Mouse (Mus musculus) left cerebral cortex, postnatal 10 days (tissue): Measurements from ENCODE around the gene Fam107a. TPM values are rescaled to one million over a fixed set of nuclear protein-coding genes. Genes with fewer than 3 reads are reported as not detected.

ENCODE experiments used
- DNase-seq, 2 experiments: peaks; one replicate each; pipeline ENCODE4 v3.0.0; 2021 to 2022; ENCODE audit warnings: low spot score in 2 of 2, mixed read lengths in 1 of 2; ENCODE audit errors: extremely low spot score in 1 of 2
- intact Hi-C: fragments of 180-260 bp; cut with DNase I; formaldehyde crosslinking; loops from one replicate; pipeline ENCODE4 v1.15.1; 2025
- total RNA-seq, 2 experiments: library from RNA; stranded (reverse); gene quantifications; 2 replicates each; pipeline ENCODE4 v1.2.3; 2021

Fam107a gene
- total RNA-seq, 2 experiments from 2014 or later, result 27.7 to 82.3 TPM

DNA sequence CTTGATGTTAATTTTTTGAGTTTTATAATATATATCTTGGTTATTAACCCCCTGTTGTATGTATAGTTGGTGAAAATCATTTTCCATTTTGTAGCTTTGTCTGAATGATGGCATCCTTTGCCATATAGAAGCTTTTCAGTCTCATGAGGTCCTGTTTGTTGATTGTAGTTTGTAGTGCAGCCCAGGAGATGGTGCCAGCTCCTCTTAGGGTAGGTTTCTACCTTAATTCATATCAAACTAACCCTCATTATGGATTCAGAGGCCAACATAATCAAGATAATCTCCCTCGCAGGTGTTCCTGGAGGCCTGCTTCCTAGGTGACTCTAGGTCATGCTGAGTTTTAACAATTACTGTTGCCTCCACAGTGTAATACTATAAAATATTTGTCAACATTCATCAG, 55.6 kb downstream of the Fam107a start:
- intact Hi-C loops, result loop anchor here (5.0 kb wide), 2 partner anchors 35 to 85 kb away; no protein-coding TSS in a partner anchor
- no peak for DNase-seq

DNA sequence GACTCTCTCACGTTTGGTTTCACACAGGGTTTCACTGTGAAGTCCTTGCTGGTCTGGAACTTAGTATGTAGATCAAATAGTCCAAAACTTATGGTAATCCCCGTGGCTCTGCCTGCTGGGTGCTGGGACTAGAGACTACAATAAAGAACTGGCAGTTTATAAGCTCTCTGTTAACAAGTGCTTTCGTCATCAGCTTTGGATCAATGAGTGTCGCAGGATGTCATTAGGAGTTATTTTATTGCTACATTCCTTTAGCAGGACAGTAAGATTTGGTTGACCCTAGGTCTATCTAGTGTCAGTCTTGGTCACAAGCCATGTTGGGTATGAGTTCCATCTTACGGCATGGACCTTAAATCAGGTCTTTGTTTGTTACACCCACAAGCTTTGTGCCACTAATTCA, 57.6 kb downstream of the Fam107a start:
- no peak for DNase-seq
- intact Hi-C loops, result loop anchor here (5.0 kb wide), 2 partner anchors 37 to 87 kb away; no protein-coding TSS in a partner anchor

DNA sequence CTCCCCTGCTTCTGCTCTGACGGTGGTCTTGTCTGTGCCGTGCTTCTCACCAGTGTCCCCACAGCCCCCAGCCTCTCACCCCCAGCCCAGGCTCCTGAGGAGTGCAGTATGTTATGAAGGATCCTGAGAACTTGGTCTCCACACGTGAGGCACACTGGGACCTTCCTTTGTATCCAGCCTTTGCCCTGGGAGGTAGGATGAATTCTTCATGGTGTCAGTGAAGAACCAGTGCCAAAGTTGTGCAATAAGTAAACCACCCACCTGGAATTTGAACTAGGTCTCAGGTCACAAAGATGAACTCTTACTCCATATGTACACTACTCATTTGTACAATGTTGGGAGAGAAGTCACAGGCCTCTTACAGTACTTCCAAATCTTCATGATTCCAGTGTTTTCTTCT, 58.7 kb downstream of the Fam107a start, which contains the start of gene Acox2:
TSS of gene Acox2 (minus strand) at position 188 of the 400 bp plus-strand sequence.
- DNase-seq, result no peak
- intact Hi-C loops, result no loop called here

DNA sequence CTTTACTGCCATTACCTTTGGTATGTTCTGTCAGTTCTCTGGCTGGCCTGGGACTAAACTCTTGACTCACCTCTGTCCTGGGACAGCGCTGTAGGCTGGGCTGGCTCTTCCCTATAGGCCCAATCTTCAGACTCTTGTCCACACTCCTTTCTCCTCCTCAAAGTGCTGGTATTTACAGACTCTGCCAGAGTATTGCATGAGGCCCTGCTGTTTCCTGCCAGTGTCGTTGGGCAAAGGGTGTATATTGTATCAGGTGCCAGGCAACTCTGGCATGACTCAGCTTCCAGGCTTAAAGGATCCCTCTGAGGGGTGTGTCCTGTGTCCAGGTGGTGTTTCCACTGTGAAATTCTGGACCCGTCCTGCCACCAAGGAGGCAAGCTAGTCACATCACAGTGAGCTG, 59.1 kb downstream of the Fam107a start:
- intact Hi-C loops, result no loop called here
- DNase-seq, result no peak

DNA sequence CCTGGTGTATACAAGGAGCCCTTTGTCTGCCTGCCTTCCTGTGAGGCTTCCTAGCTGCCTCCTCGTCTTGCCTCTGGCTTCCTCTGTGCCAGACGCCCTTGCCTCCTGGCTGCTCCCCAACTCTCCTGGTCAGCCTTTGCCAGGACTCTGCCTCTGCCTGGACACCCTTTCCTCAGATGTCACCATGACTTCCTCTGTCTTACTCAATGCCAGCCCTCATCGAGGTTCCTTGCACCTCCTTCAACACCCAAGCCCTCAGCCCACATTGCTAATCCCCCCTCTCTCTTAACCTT, 59.5 kb downstream of the Fam107a start:
- intact Hi-C loops, result no loop called here
- peak in 1 of 2 experiments; percentile 39 for DNase-seq

DNA sequence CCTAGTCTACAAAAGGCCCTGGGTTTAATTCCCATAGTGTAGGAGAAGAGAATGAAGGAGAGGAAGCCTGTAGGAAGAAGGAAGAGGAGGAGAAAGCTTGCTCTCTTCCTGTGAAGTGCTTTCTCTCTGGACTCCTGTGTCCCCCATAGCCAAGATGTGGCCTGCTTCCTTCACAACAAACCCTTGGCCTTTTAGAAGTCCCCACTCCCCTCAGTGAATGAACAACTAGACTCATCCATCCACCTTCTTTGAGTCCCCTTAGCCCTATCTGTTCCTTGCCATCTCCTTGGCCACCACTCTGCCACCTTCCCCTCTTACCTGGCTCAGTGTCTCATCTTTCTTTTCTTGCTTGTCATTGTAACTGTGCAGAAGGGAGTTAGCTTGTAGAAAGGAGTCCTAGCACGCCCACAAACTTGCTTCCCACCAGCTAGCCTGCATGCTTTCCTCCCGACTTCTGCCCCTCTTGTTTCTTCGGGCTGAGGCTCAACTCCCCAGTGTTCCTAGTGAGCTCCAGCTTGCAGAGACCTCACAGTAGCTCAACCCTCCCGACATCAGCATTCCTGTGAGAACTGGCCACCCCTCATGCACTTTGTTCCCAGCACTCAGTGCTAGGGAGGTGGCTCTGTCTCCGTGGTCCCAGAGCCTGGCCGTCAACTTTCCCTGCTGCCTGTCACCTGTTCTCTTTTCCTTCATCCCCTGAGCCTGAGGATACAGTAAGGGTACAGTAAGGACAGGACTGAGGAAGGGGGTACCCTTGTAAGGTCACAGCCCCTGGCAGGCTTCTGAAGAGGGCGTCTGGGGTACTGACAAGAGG, 60.1 kb downstream of the Fam107a start:
- intact Hi-C loops, result no loop called here
- no peak for DNase-seq

DNA sequence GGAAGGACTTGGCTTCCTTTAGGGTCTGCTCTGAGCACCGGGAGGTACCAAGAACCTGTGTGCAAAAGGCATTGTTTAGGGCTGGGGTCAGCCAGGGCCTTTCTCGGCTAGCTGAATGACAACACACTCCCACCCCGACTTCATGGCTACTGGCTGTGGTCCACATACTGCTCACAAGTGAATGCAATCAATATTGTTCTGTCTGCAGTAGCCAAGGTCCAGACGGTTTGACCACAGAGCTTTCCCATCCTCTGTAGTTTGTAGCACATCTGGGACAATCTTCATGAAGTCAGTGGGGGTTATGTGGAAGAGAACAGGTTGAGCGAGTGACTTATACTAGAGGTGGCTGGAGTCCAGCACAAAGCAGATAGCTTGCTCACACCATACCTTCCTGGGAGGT, 60.9 kb downstream of the Fam107a start:
- no peak for DNase-seq
- intact Hi-C loops, result no loop called here

DNA sequence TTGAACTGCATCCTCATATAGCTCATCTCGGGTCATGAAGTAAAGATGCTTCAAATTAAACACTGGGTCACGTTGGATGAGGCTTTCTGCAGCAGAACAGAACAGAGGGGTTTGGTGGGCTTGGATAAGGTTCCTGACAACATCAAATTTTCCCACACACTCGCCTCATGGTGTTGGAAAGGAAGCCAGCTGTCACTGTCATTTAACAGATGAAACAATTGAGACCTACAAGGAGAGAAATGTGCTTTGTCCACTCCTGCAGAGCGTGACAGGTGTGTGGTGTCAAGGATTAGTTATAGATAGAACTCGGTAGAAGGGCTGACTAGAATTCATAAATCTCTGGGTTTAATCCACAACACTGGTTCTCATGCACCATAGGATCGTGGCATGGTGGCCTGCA, 61.8 kb downstream of the Fam107a start:
- no peak for DNase-seq

DNA sequence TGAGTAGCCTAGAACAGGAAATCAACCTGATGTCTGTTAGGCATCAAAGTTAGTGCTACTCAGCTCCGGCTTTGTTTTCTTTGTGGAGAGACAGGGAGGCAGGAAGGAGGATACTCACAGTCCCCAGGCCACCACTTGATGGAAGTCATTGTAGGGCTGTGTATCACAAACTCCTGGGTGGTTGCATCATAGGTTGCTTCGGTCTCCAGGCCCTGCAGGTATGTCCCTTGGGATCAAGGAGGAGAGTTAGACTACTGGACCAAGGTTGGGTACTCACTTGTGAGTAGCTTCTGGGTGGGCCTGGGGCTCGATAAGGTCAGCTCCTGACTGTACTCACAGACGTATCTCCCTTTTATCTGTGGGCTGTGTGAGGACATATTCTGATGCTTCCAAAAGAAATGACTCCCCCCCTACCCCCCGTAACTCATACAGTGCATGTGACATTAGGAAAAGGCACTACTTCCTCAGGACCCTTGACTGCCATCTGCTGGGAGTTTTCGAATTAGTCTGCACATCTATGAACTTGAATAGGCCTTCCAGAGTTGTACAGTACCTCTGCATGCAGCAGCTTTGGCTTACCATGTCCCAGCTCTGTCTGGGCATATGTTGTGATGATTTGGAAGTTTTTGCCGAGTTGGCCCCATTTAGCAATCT, 62.6 kb downstream of the Fam107a start:
- peak; percentile 39 to 78 for DNase-seq
- intact Hi-C loops, result no loop called here

More for the DNA sequence above, 61.8 kb downstream of the Fam107a start:
- intact Hi-C loops, result no loop called here

DNA sequence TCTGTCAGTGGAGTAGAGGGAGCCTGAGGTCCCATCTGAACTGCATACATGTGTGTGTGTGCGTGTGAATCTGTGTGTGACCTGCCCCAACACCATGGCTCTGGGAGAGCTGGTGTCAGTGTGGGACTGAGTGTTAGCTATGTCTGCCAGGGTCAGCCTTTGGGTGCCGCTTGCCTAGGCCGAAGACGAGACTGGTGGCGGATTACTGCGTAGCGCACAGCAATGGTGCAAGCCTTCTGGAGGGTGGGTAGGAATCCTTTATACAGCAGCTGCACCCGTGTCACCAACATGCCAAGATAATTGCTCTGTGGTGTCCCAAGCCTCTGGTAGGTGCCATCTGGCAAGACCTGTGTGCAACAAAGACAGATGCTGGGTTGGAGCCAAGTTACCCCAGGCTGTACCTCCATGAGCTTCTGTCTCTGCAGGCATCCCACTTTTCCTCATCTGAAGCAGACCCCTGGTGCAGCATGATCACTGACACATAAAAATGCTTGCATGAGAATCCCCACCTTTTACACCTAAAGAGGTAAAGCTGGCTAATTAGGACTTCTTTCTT, 66.4 kb downstream of the Fam107a start:
- DNase-seq, result no peak
- intact Hi-C loops, result no loop called here

DNA sequence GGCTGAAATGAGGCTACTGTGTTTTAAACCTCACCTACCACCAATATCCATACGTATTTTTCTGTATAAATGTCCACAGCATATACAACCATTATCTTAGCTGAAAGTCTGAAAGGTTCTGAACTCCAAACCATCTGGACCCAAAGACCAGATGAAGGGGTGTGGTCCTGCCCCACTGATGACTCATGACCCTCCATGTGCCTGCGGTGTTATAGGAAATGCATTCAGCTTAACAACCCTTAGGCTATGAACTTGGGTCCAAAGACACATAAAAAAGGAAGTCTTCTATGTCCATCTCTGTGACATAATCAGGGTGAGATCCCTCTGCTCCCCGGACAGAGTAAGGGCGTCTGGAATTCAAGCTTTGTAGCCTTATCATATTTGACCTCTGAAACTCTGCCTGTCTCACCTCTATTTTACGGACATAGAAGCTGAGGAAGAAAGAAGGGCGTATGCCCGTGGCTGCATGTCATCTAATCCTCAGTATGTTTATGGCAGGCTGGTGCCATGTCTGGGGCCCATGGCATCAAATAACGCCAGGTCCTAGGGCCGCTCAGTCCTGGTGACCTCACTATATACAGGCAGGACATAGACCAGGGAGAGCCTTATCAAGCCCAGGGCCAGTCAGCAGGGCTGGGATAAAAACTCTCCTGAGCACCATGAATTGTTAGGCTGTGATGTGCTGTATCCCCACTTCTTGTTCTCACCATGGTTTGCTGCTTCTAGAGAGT, 67.5 kb downstream of the Fam107a start:
- no peak for DNase-seq
- intact Hi-C loops, result no loop called here

DNA sequence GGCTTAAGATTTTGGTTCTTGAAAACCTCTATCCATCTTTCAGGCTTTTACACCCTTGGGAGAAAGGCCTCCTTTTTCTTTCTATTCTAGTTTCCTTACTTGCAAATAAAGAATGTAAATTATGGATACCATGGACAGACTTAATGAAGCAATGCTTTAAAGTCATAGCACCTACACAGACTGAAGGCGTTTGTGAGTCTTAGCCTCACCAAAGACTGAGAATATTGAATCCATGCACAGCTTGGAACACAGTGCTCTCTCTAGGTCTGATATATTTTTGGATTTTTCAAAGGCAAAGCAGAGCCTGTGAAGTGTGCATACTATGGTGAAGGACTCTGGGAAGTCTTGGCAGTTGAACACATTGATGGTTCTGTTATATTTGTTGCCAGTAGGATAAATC, 68.6 kb downstream of the Fam107a start:
- intact Hi-C loops, result no loop called here
- no peak for DNase-seq

DNA sequence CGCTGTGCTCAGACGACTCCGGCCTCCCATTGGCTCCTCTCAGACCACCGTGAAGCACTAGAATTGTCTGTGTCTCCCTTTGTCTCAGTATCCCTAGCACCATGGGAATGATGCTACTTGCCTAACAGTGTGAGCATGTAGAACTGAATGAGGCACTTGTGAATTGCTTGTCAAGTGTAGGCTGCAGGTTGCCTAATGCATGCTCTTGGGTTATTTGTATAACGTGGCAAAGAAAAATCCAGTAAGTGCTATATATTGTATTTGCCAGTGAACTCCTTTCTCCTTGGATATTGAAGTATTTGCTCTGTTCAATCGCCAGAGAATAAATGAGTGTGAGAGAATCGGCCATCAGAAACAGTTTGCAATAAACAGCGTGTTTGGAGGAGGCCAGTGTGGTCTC, 70.9 kb downstream of the Fam107a start:
- intact Hi-C loops, result no loop called here
- DNase-seq, result no peak

Other genes with a start within 250 kb of the Fam107a start
- 10 to 100 TPM; 22.2 to 28.3 TPM for gene Rpp14, start 237.7 kb downstream of the Fam107a start, total RNA-seq
- 10 to 100 TPM; 27.4 to 29.6 TPM for gene Pxk, start 219.8 kb downstream of the Fam107a start, total RNA-seq
- gene Pdhb, start 145.0 kb downstream of the Fam107a start, total RNA-seq, result 100 to 1,000 TPM; 172 to 184 TPM
- gene Kctd6, start 103.9 kb downstream of the Fam107a start, total RNA-seq, result 10 to 100 TPM; 27.9 to 30.0 TPM
- under 1 TPM in 1 of 2 experiments, not detected in 1; 0.61 TPM for gene Acox2, start 58.7 kb downstream of the Fam107a start, total RNA-seq
- not detected for gene Oit1, start 60.7 kb upstream of the Fam107a start, total RNA-seq